Mouse (Mus musculus): Measurements from ENCODE around the gene Pate1.

Pate1 gene

DNA sequence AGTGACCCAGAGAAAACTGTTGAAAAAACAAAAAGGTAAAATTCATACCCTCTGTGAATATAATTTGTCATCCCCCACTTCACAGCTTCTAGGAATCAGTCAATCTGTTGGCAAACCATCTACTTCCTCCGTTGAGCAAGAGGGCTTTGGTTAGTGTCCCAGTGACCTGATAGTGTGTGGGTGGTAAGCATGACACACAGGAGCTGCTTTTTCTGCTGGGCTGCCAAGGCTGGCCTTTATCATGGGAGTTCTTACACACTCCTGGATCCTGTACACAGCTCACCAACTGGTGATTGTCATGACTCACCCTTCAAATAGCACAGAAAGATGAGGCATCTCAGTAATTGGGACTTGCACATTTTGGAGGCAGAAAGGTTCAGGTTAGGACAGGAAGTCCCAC, at the start of gene Pate1:
Gene Pate1 (minus strand): TSS at position 378 of the 400 bp plus-strand sequence.
- 30% methylated on average over 1 of the region's 1 CpGs for WGBS

- 81% methylated on average over 2 of the region's 2 CpGs for WGBS
Measured at GRCm38 (mm10) chr9:35673557-35673956, 13.6 kb downstream of the Pate1 start.

- 62% methylated on average over 1 of the region's 1 CpGs for WGBS
Measured at GRCm38 (mm10) chr9:35648102-35648501, 39.1 kb downstream of the Pate1 start, which contains the start of gene Pate3. Pate3 (minus strand) TSS chr9:35648202.
